Mouse (Mus musculus) heart, adult 2 months (tissue): ENCODE measurements around the gene Kcnn3. TPM values are rescaled to one million over a fixed set of nuclear protein-coding genes. Genes with fewer than 3 reads are reported as not detected.

Source experiments
- DNase-seq, 2 experiments: peaks; one replicate each; pipeline ENCODE4 v3.0.0; 2021
- H3K27ac ChIP-seq: fragments of 200-600 bp; 2 replicates; pipeline ENCODE4 v1.8.1; 2022
- H3K27me3 ChIP-seq: fragments of 200-500 bp; 2 replicates; pipeline ENCODE4 v1.6.1; 2012; ENCODE audit warnings: mild to moderate bottlenecking, low read length, inconsistent platforms, mixed read lengths; ENCODE audit not compliant: control insufficient read depth, insufficient read depth
- H3K36me3 ChIP-seq: fragments of 200-500 bp; 2 replicates; pipeline ENCODE4 v1.6.1; 2012; ENCODE audit warnings: low read length, inconsistent platforms; ENCODE audit not compliant: control insufficient read depth, insufficient read depth
- H3K4me1 ChIP-seq: fragments of 200-500 bp; 2 replicates; pipeline ENCODE4 v1.6.1; 2011; ENCODE audit warnings: low read length; ENCODE audit not compliant: control insufficient read depth, insufficient read depth
- H3K4me3 ChIP-seq: fragments of 200-600 bp; 2 replicates; pipeline ENCODE4 v1.8.1; 2022
- H3K79me2 ChIP-seq: fragments of 200-500 bp; replicated peaks from 2 replicates; pipeline ENCODE4 v1.6.1; 2012; ENCODE audit warnings: mild to moderate bottlenecking, inconsistent platforms, low read length, moderate library complexity, mixed read lengths; ENCODE audit not compliant: control insufficient read depth, insufficient read depth
- H3K9ac ChIP-seq: fragments of 200-500 bp; 2 replicates; pipeline ENCODE4 v1.6.1; 2012; ENCODE audit warnings: low read depth, mild to moderate bottlenecking, control low read depth, inconsistent platforms, low read length, mixed read lengths
- CTCF ChIP-seq: fragments of 200-600 bp; IDR thresholded peaks from 2 replicates; pipeline ENCODE4 v1.8.1; 2022; ENCODE audit warnings: antibody characterized with exemption, mild to moderate bottlenecking, moderate library complexity
- EP300 ChIP-seq: fragments of 200-500 bp; IDR thresholded peaks from 2 replicates; pipeline ENCODE4 v1.6.1; 2011; ENCODE audit warnings: low read depth, low read length, control low read depth; ENCODE audit not compliant: insufficient read depth
- POLR2A ChIP-seq: fragments of 200-500 bp; IDR thresholded peaks from 2 replicates; pipeline ENCODE4 v1.6.1; 2011; ENCODE audit warnings: mild to moderate bottlenecking, low read depth, low read length, control low read depth; ENCODE audit not compliant: insufficient read depth
- WGBS: fragments of 180-500 bp; shearing (Covaris S2); methylation state at CpG from one replicate; pipeline ENCODE4 v1.1.7; 2018; 5-methylcytosine and 5-hydroxymethylcytosine counted together
- intact Hi-C: fragments of 180-260 bp; cut with DNase I; formaldehyde crosslinking; loops from one replicate; pipeline ENCODE4 v1.15.1; 2025
- polyA plus RNA-seq: library from polyadenylated mRNA; depleted of rRNA; stranded (reverse); fragments of >200 nt; gene quantifications from 2 replicates; pipeline ENCODE4 v1.2.3, GENCODE M21; 2012
- total RNA-seq, 2 experiments: library from RNA; stranded (reverse); gene quantifications; 2 replicates each; pipeline ENCODE4 v1.2.3; 2021

Gene Kcnn3
- total and polyA plus RNA-seq, 3 experiments = 0.84 to 3.3 (median 2.0) TPM

DNA sequence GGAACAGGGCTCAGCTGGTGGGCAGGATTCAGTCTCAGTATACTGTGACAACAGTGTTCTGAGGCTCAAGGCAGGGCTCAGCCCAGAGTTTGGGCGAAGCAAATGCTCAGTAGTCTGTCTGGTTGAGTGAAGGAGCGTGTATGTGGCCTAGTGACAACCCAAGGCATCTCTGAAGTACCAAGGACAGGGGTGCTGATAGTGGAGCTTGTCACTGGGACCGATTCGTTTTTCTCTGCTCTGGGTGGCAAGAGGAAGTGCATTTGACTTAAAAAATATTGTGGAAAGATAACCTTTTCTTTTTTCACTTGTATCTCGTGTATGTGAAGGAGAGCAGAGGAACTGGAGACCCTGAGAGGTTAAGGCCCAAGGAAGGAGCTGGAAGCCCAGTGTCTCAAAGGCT, 37.8 kb downstream of the Kcnn3 start:
- Histone ChIP-seq H3K36me3 (no peaks in the 10 kb centered on the region), H3K4me1 (no peaks in the 10 kb centered on the region), H3K27ac (no peak overlapping the region), H3K27me3 (no peaks in the 10 kb centered on the region; the same call in 1 of the 2 replicates), H3K9ac (no peak overlapping the region), H3K4me3 (no peak overlapping the region), H3K79me2 (no peaks in the 10 kb centered on the region)
- intact Hi-C loops = no loop called here
- DNase-seq = no peak
- TF ChIP-seq POLR2A (no peak), EP300 (no peak), CTCF (no peak)
- 54% methylated on average over 5 of the region's 5 CpGs for WGBS

DNA sequence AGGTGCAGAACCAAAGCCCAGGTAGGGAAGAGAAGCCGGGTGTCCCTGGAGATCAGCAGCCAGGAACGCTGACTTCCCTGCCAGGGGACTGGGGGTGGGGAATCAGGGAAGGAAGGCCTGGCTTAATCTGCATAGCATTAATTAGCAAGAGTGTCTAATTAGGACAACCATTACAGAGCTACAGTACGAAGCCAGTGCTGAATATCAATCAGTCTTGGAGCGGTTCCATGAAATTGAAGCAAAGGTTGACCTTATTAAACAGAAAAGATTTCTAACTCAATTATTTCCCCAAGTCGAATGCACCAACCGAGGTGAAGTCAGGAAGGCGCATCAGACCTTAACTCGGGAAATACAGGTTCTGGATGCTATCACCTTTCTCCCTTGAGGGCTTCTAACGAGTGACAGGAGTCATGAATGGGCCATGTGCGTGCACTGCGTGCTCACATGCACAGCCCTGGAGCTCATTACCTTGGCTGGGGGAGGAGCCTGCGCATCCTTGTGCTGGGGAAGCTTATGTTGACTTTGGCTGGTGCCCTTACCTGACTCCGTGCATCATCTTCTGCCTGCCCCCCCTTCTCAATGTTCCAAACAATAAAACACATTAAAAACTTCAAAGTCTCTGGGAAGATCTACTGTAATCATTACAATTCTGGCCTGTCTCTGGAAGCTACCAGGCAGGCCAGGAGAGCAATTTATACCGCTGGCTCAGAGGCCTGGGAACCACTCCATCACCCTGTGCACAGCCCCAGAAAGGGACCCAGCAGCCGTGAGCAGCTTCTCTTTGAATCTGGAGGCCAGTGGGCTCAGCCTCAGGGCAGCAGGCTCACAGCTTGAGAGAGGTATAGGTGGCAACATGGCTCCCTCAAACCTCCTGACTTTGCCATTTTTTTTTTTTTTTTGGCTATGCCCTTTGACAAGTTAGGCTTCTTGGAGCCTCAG, 39.3 kb downstream of the Kcnn3 start:
- WGBS = 81% methylated on average over 15 of the region's 15 CpGs
- no peaks in the 10 kb centered on the region for H3K4me1 ChIP-seq

DNA sequence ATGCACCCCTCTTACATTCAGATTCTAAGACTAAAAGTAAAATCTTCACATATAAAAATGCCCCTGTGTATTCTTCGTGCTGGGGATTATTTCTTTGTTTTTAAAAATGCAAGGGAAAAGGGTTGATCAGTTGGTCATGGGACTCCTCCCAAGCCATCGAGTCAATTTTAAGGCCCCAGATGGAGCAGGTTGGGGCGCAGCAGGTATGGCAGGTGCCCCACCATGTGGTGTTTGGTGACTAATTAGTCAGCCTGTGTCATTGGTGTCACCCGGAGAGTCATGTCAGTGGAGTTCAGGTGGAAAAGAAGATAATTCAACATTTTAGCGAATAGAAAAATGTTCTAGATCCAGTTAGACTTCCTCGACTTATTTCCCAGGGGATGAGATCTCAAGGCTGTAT, 41.4 kb downstream of the Kcnn3 start:
- H3K27ac ChIP-seq = no peak overlapping the region
- H3K36me3 ChIP-seq = no peaks in the 10 kb centered on the region
- H3K27me3 ChIP-seq = no peaks in the 10 kb centered on the region; the same call in 1 of the 2 replicates
- no peaks in the 10 kb centered on the region for H3K79me2 ChIP-seq
- 77% methylated on average over 6 of the region's 6 CpGs for WGBS
- no peak for TF ChIP-seq POLR2A
- no peak for TF ChIP-seq EP300
- no peak for TF ChIP-seq CTCF
- H3K4me1 ChIP-seq = no peaks in the 10 kb centered on the region
- no peak overlapping the region for H3K9ac ChIP-seq
- H3K4me3 ChIP-seq = no peak overlapping the region
- no peak for DNase-seq
- intact Hi-C loops = no loop called here

More for the DNA sequence above, 39.3 kb downstream of the Kcnn3 start:
- Histone ChIP-seq H3K36me3 (no peaks in the 10 kb centered on the region), H3K79me2 (no peaks in the 10 kb centered on the region), H3K4me3 (no peak overlapping the region), H3K27ac (no peak overlapping the region), H3K9ac (no peak overlapping the region), H3K27me3 (no peaks in the 10 kb centered on the region; the same call in 1 of the 2 replicates)
- intact Hi-C loops = no loop called here
- no peak for DNase-seq
- TF ChIP-seq POLR2A (no peak), EP300 (no peak), CTCF (no peak)

DNA sequence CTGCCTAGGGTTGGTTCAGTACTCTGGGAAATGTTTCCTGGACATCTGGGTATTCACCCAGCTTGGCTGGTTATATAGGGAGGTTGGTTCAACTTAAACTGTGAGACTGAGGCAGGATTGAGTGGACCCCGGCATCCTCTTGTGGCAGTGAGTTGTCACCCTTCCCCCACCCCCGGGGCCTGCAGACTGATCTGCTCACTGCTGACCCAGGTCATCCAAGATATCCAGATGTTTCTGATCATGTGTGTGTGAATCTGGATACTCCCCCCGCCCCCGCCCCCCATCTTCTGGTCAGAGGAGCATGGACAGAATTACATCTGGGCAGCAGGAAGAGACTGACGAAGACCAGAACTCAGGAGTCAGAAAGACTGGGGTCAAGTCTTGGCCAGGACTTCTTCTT, 45.4 kb downstream of the Kcnn3 start:
- WGBS = 69% methylated on average over 5 of the region's 5 CpGs
- no peak overlapping the region for H3K27ac ChIP-seq
- DNase-seq = no peak
- no peak overlapping the region for H3K9ac ChIP-seq
- no peaks in the 10 kb centered on the region for H3K27me3 ChIP-seq
- no peaks in the 10 kb centered on the region for H3K79me2 ChIP-seq
- TF ChIP-seq EP300 = no peak
- H3K4me1 ChIP-seq = no peaks in the 10 kb centered on the region
- H3K36me3 ChIP-seq = no peaks in the 10 kb centered on the region
- intact Hi-C loops = no loop called here
- no peak overlapping the region for H3K4me3 ChIP-seq

DNA sequence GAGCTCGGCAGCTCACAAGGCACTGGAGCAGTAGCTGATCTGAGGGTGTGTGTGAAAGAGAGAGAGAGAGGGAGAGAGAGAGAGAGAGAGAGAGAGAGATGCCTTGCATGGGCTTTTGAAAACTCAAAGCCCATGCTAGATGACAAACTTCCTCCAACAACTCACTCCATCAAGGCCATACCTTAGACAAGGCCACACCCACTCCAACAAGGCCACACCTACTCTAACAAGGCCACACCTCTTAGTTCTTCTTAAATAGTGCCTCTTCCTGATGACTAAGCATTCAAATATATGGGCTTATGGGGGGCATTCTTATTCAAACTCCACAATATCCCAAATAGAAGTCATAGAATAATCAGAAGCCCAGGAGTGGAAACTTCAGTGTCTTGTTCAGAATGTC, 49.1 kb downstream of the Kcnn3 start:
- TF ChIP-seq EP300 = no peak
- TF ChIP-seq CTCF = no peak
- no peak for TF ChIP-seq POLR2A
- no peaks in the 10 kb centered on the region for H3K36me3 ChIP-seq
- H3K4me3 ChIP-seq = no peak overlapping the region
- no peaks in the 10 kb centered on the region for H3K79me2 ChIP-seq
- H3K27me3 ChIP-seq = no peaks in the 10 kb centered on the region
- H3K27ac ChIP-seq = no peak overlapping the region
- 88% methylated on average over 1 of the region's 1 CpGs for WGBS
- no peak for DNase-seq
- no peaks in the 10 kb centered on the region for H3K4me1 ChIP-seq
- H3K9ac ChIP-seq = no peak overlapping the region
- intact Hi-C loops = no loop called here

DNA sequence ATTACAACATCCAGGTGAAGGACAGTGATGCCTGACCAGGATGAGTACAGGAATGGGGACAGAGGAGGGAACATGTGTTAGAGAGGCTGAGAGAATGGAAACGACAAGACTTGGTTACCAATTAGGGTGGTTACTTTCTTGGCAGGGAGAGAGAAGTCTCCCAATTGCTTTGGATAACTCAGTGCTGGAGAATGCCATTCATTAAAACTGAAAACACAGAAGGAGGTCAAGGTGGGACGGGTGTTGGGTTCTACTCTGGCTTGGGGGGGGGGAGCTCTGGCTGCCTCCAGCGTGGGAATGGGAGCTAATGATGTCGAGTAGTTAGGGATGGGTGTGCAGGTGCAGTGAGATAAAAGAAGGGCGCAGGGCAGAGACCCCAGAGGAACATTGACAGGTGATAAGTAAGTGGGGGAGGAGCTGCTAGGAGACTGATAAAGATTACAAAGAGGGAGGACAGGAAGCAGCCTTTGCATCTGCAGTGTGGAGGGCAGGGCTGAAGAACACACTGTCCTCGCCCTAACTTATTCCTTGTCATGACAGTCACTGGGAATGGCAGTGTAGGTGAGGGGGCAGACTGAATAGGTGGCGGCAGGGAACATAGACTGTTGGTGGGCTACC, 49.9 kb downstream of the Kcnn3 start:
- Histone ChIP-seq H3K9ac (no peak overlapping the region), H3K4me1 (no peaks in the 10 kb centered on the region), H3K4me3 (no peak overlapping the region), H3K79me2 (no peaks in the 10 kb centered on the region), H3K27me3 (no peaks in the 10 kb centered on the region), H3K27ac (no peak overlapping the region), H3K36me3 (no peaks in the 10 kb centered on the region)
- intact Hi-C loops = no loop called here
- 28% methylated on average over 7 of the region's 7 CpGs for WGBS
- no peak for DNase-seq
- no peak for TF ChIP-seq POLR2A
- TF ChIP-seq EP300 = no peak
- TF ChIP-seq CTCF = no peak
